Mouse (Mus musculus): ENCODE data around the gene Gm6096. TPM values are rescaled to one million over a fixed set of nuclear protein-coding genes. Genes with fewer than 3 reads are reported as not detected.

The Gm6096 gene
- total RNA-seq, 4 experiments from 2014 or later: not detected

DNA sequence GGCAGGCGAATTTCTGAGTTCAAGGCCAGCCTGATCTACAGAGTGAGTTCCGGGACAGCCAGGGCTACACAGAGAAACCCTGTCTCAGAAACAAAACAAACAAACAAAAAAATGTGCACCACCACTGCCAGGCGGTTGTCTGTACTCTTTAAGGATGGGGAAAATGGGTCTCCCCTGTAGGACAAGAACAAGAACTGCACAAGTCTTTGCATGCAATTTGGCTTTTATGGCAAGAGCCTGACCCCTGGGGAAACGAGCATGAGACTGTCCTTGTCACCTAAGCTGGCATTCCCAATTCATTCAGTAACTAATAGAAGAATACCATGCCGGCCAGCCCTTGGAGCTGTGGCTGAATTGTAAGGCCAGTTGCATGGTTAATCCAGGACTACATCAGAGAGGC is 15.2 kb upstream of the Gm6096 start:
- no peak for DNase-seq

DNA sequence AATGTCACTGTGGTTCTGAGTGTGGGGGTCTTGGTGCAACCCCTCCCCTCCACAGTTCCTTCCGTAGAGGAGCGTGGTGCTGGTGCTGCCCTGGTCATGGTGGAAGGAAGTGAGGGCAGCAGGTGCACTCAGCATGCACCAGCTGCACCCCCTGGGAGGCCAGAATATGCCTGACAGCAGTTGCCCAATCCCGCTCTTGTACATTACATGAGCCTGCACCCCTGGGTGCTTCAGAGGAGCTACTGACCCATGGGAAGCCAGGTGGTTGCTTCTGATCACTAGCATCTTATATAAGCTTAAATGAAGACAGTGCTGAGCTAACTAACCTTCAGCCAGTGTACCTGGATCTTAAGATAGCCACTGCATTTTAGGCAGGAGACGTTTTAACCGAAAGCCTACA is 12.8 kb upstream of the Gm6096 start:
- no peak for DNase-seq

DNA sequence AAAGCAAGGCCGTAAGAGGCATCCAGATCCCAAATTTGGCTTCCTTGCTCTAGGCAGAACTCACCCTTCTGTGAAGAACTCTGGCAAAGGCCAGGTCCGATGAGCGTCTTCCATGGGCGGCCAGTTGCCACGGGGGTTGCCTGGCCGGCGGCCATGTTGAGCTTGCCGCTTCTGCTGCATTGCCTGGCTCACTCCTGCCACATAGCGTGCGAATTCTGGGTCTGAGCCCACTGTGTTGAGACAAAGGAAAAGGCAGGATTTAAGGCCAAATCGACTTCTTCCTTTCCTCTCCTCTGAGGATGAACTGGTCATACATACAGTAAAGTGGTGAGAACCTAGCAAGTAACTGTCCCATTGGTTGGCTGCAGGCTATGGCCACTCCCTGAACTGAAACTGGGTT is 8.7 kb upstream of the Gm6096 start:
- DNase-seq: no peak

DNA sequence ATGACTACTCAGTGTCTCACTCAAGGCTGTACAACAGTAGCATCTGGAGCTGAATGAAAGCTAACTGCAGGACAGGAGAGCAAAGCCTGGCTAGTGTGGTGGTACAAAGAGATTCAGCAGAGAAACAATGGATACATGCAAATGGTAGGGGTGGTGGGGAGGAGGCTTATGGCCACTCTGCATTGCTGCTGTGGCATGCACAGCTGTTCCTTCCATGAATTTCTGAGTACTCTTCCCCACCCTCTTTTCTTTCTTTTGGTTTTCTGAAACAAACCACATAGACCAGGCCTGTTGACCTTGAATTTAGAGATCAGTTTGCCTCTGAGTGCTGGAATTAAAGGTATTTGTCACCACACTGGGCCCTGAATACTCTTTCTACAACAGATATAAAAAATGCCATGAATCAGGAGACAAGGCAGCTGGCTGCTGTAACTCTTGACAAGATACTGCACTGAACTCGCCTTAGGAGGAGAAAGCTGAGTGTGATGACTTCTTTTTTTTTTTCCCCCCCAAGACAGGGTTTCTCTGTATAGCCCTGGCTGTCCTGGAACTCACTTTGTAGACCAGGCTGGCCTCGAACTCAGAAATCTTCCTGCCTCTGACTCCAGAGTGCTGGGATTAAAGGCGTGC is 3.9 kb upstream of the Gm6096 start:
- no peak for DNase-seq

DNA sequence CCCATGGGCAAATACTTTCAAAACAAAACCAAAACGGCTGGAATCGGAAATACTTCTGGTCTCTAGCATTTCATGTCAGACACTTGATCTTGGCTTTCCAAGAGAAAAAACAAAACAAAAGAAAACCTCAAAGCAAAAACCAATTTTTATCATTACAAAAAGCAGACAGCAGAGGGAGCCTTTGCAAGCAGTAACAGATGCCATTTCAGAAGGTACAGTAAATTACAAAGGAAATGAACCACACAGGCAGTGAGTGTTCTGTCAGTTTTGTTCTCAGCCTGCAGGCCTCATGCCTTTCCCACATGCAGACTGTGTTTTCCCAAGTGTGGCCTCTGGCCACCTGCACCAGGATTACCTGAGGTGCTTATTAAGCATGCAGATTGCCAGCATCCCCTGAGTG is 1.2 kb downstream of the Gm6096 start:
- no peak for DNase-seq

DNA sequence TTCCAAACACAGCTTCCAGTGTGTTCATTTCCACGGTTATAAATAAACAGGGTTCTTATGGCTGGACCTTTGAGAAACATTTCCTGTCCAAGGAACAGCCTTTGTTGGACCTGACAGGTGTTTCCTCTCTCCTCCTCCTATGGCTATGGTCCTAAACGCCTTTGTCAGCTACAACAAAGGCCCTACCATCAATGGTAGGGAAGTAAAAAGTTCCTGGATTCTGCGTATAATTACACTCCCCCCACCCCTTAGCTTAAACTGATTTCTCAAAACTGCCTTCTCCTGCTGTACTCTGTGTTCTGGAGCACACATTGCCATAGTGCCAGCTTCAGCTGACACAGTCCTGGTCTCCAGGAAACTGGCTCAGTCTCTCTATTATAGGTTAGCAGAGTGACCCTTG is 4.3 kb downstream of the Gm6096 start:
- DNase-seq: no peak

DNA sequence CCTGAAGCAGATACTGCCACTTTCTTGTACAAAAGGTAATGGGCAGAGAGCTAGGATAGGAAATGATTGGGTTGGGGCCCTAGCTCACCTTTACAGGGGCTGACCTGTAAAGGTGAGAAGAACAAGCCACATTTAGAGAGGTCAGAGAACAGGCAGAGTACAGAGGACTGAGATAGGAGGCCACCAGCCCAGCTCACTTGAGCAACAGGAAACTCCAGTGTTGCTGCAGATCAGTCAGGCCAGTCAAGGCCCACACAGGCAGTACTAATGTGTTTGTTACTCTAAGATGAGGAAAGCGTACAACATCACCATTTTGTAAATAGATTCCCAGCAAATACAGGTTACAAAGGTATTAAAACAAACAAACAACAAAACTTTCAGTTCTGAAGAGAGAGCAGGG is 5.1 kb downstream of the Gm6096 start:
- DNase-seq: no peak

DNA sequence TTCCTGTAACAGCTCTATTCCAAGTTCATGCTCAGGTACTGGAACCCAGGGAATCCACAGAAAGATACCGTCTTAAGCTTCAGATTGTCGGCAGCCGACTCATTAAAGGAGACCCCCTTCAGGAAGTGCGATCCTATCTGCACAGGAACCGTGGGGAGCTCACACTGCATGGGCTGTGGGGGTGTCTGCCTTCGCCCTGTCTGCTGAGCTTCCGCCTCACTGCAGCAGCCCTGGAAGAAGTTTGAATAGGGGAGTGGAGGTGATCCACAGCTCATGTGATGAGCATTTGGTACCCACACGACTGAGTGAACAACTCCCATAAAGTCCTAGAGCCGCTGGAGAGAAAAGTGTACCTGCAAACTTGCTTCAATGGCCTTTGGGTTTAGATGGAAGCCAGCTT is 6.4 kb downstream of the Gm6096 start:
- DNase-seq: no peak

DNA sequence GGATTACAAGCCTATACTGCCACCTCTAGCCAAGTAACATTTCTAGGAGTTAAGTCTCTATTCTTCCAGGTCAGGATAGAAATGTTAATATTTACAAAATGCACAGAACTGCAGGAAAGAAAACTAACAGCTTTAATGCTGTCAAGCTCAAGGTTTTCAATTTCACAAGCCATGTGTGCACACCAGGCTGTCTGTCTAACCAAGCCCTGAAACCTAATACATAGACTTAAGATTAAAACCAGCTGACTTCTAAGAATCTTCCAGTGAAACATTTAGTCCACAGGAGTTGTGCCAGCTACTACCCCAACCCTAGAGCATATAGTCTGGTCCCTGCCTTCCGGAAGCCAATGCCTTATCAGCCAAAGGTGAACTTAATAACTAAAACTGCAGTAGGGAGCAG is 7.6 kb downstream of the Gm6096 start:
- DNase-seq: no peak

DNA sequence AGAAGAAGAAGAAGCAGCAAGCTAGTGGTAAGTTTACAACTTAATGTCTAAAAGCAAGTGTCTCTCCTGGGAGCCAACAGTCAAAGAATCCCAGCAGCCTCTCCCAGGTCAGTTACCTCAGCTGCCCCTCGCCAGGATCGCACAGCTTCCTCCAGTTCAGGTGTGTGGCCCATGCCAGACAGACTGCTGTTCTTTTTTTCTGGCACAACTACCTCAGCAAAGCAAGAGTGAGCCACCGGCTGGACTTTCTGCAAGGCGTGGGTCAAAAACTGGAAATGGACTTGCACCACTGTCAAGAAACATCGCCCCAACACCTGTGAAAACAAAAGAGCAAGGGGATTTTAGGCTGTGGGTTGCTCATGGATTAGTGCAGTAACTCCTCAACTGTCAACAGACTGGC is 12.6 kb downstream of the Gm6096 start:
- DNase-seq: no peak

DNA sequence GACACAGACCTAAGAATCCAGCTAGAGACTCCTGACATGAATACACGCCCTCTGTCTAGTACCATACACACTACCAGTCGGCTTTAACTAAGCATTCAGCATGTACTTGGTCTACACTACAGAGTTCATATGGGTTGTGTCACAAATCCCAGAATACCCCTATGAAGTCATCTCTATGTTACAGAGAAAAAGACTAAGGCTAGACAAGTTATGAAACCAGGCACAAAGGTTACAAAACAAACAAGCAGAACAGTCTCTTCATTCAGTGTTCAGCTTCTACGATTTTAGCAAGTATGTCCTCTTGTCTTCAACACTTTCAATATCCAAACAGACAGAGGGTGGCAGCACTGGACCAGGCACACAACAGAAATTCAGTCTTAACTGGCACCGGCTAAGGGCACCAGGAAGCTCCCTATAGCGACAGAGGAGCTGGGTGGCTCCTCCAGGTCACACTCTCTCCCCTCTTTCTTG is 15.1 kb downstream of the Gm6096 start:
- DNase-seq: peak; percentile 68

DNA sequence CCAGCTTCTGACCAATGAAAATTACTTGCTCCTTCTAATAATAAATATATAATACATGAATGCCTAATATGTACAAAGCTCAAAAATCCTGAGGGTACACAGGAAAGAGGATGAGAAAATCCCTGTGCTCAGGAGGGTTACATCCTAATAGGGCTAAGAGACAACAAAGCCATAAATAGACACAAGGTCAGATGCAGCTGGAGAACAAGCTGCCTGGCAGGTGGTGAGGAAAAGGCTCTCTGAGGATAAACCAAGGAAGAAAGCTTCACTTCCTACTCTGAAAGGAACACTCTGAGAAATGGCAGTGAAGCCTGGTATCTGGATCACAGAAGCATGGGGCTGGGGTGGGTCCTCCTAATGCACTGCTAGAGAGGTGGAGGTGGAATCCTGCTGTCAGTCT is 15.6 kb downstream of the Gm6096 start:
- DNase-seq: no peak

DNA sequence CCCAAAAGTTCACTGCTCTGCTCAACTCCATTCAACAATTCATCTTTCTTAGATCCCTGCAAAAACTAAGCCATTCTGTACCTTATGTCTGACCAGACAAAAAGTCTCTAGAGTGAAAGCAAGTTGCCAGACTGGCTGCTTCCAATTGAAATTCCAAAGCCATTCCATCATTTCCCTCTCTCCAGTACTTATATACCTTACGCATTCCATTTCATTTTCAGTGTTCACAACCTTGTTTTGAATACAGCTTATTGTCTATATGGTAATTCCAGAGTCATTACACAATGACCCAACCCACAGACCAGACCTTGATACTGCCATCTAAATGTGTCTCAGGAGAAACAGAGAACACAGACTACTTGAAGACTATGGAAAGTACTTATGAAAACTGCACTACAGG is 17.6 kb downstream of the Gm6096 start:
- DNase-seq: no peak

DNA sequence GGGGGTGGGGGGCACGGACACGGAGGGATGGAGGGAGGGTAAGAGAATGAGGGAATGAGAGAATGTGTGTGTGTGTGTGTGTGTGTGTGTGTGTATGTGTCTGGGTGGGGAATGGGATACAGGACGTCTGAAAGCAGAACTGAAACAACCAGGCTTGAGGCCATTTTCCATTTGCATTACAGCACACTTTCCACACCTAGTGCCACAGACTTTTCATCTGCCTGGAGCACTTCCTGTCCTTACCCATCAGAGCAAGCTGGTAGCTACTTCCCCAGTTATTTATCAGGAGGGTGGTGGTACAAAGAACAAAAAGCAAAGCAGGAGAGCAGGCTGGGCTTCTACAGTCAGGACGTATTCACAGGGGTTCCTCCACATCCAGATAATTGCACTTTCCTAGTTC is 21.6 kb downstream of the Gm6096 start:
- no peak for DNase-seq

DNA sequence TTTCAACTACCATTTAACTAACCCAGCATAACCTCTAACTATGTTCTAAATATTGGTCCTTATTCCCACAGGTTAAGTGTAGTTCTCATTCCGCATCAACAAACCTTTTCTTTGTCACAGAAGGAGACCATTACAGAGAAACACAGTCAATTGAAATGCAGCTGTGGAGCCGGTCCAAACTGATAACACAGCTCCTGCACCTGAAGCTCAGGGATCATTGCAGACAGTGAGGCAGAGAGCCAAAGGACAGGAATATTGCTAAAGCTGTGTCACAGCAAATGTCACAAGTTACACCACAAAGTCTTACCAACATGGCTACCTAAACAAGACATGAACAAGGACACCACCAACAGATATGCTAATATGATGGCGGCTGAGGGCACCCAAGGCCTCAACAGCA is 25.2 kb downstream of the Gm6096 start:
- no peak for DNase-seq

DNA sequence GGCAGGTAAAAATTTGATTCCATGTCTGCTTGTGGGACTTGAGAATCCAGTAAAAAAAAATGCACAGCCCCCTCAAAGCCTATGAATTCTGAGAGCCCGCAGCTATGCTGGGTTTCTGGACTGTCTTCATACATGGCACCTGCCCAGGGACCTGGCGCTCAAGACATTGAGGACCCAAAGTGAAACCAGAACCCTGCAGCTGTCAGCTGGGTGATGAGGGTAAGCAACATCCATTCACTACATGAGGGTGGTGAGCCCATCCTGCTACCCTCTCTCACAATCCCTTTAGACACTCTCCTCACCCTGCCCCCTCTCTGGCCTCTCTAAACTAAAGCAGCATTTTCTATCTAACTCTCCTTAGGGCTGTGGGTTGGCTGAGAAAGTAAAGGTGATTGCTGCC is 26.8 kb downstream of the Gm6096 start:
- DNase-seq: no peak

DNA sequence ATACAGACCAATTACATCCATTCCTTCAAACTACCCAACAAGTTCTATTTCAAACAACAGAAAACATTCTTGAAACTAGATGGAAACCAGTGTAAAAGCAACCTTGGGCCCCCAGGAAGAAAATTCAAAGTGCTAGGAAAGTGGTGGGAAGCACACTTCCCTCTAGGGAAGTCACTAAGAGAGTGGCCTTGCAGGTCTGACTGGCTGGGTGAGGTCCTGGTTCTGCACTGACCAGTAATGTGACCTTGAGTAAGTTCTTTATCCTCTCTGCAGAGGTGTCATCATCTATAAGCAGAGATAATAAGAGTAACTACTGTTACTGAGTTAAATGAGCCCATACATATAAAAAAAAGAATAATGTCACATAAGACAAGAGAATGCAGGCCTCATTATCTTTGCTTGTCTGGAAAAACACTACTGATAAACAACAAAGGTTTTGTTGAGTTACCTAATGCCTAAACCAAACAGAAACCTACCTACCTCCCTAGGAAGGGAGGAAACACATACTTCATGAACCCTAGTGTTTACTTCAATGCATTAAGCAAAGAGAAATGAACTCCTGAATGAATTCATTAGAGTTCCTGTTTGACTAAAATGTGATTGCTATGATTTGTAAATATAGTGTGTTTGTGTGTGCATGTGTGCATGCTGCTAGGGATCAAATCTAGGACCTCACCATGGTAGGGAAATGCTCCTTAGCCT is 39.8 kb downstream of the Gm6096 start:
- no peak for DNase-seq

DNA sequence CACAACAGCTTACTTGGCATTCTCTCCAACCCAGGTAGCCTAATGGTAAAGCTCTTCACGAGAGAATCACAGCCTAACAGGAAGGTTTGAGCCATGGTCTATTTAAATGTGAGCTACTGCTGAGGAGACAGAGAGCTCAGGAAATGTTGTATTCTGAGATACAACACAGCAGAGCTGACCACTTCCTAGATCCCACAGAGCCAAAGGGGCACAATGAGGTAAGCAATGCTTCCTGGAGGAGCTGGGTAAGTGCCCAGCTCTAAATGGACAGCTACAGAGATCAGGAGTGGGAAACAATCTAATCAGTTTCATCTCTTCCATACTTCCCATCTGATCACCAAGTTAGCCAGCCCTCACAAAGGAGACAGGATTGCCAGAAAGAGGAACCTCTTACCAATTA is 40.4 kb downstream of the Gm6096 start:
- DNase-seq: no peak

DNA sequence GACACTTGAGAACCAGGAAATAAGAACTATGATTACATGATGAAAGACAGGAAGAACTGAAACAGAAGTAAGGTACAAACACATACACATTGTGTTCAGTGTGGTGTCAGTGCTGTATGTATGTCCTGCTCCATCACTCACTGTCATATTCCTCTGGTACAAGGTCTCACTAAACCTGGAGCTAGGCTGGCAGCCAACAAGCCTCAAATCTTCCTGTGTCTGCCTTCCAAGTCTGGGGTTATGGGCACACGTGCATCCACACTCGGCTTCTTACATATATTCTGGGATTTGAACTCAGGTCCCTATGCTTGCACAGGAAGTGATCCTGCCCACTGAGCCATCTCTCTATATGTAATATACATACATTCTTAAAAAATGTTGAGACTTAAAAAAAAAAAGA is 41.8 kb downstream of the Gm6096 start:
- no peak for DNase-seq

DNA sequence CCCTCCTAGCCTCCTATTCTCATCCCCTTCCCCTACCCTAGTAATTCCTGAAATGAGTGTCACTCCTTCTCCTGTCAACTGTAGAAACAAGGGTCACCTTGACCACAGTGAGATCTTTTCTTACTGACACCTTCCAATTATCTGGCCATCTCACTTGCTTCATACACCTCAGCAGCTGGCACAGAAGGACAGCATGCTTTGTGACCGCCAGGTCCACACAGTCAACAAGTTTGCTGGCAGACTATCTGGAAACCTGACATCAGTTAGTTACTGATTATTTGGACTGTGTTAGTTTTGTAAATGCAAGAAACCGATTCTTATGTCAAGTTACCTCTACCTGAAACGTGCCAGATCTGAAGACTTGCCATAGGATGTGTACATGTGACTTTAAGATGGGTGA is 45.3 kb downstream of the Gm6096 start:
- DNase-seq: no peak

DNA sequence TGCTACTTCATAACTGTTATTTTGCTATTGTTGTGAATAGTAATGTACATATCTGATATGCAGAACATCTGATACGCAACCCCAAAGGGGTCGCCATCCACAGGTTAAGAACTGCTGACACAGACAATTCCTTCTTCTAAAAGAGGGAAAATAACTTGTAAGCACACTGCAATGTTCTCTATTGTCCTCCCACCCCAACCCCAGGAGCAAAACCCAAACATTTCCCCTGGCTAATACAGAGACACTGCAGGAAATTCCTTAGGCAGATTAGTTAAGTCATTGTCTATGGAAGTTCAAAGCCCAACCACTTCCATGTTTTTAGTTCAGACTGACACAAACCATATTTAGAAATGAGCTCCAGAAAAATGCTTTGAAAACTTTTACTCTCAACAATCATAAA is 48.0 kb downstream of the Gm6096 start:
- no peak for DNase-seq

Measured in adrenal gland, adult 8-10 months (tissue).